Mouse (Mus musculus): ENCODE measurements around the gene Nt5c3b. TPM values are rescaled to one million over a fixed set of nuclear protein-coding genes. Genes with fewer than 3 reads are reported as not detected.

Nt5c3b gene
- polyA plus RNA-seq, 1 experiment from 2014 or later, result 121 TPM

DNA sequence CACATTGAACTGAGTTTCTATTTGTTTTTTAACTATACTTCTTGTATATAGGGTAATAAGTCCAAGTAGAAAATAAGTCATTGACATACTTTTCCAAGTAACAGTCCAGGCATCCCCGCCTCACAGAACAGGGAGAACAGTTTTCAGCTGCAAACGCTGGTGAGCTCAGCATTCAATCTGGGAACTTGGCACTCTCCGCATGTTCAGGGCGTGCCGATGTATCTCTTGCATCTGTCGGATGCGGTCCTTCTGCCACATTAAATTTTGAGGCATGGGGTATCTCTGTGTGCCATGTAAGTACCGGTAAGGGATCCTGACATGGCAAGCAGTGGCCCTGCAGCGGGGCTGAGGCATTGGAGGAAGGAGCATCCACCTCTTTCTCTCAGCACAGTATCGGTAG lies 21.1 kb upstream of the Nt5c3b start:
- 0 out of 2 replicates have a peak, but pooled peaks cover 4% of the 10 kb centered on the region for H3K4me1 ChIP-seq
- no peak overlapping the region for H3K4me2 ChIP-seq
- H3K4me3 ChIP-seq (replicated peaks), result no peak overlapping the region
- no peaks in the 10 kb centered on the region for H3K27me3 ChIP-seq
- no peak overlapping the region for H3K9ac ChIP-seq
- no peak for ATAC-seq (replicated peaks; ENCODE audit: low FRiP score)
- peaks cover 51% of the 10 kb centered on the region for H3K36me3 ChIP-seq
- WGBS, result 91% methylated on average over 10 of the region's 10 CpGs
- no peak overlapping the region for H3K27ac ChIP-seq
- H3K9me3 ChIP-seq (replicated peaks), result no peaks in the 10 kb centered on the region

- H3K4me2 ChIP-seq, result no peak overlapping the region
- H3K27me3 ChIP-seq, result no peaks in the 10 kb centered on the region
- H3K9me3 ChIP-seq (replicated peaks), result no peaks in the 10 kb centered on the region
- H3K4me1 ChIP-seq, result no peaks in the 10 kb centered on the region
- WGBS, result 85% methylated on average over 5 of the region's 5 CpGs
- ATAC-seq (replicated peaks; ENCODE audit: low FRiP score), result no peak
- no peak overlapping the region for H3K9ac ChIP-seq
- peaks cover 43% of the 10 kb centered on the region for H3K36me3 ChIP-seq
- H3K27ac ChIP-seq, result no peak overlapping the region
- no peak overlapping the region for H3K4me3 ChIP-seq (replicated peaks)
Measured at GRCm38 (mm10) chr11:100457711-100458110, 16.1 kb upstream of the Nt5c3b start.

- Histone ChIP-seq H3K4me1 (no peaks in the 10 kb centered on the region), H3K9me3 (replicated peaks) (no peaks in the 10 kb centered on the region), H3K4me2 (no peak overlapping the region), H3K27ac (no peak overlapping the region), H3K27me3 (no peaks in the 10 kb centered on the region), H3K4me3 (replicated peaks) (no peak overlapping the region), H3K9ac (no peak overlapping the region), H3K36me3 (peaks cover 38% of the 10 kb centered on the region)
- WGBS, result 65% methylated on average over 4 of the region's 4 CpGs
- ATAC-seq (replicated peaks; ENCODE audit: low FRiP score), result no peak
Measured at GRCm38 (mm10) chr11:100457247-100457646, 15.6 kb upstream of the Nt5c3b start.

- H3K4me3 ChIP-seq (replicated peaks), result no peak overlapping the region
- no peak overlapping the region for H3K27ac ChIP-seq
- H3K4me2 ChIP-seq, result no peak overlapping the region
- peaks cover 35% of the 10 kb centered on the region for H3K4me1 ChIP-seq
- WGBS, result 77% methylated on average over 6 of the region's 6 CpGs
- no peaks in the 10 kb centered on the region for H3K27me3 ChIP-seq
- H3K9ac ChIP-seq, result no peak overlapping the region
- H3K36me3 ChIP-seq, result peaks cover 21% of the 10 kb centered on the region
- no peaks in the 10 kb centered on the region for H3K9me3 ChIP-seq (replicated peaks)
- no peak for ATAC-seq (replicated peaks; ENCODE audit: low FRiP score)
Measured at GRCm38 (mm10) chr11:100442625-100443024, 1.0 kb upstream of the Nt5c3b start.

GRCm38 (mm10) chr11:100440691-100441522 lies 701 bp downstream of the Nt5c3b start:
- peak overlapping the region; percentile 88 for H3K4me3 ChIP-seq (replicated peaks)
- H3K4me2 ChIP-seq, result peak overlapping the region; percentile 84
- H3K9me3 ChIP-seq (replicated peaks), result no peaks in the 10 kb centered on the region
- H3K9ac ChIP-seq, result peak overlapping the region; percentile 89
- ATAC-seq (replicated peaks; ENCODE audit: low FRiP score), result peak; percentile 95
- WGBS, result 1% methylated on average over 52 of the region's 52 CpGs
- no peaks in the 10 kb centered on the region for H3K27me3 ChIP-seq
- peak overlapping the region; percentile 52 for H3K27ac ChIP-seq
- H3K36me3 ChIP-seq, result peaks cover 37% of the 10 kb centered on the region
- H3K4me1 ChIP-seq, result peaks cover 37% of the 10 kb centered on the region

GRCm38 (mm10) chr11:100437901-100438300 lies 3.7 kb downstream of the Nt5c3b start:
- Histone ChIP-seq H3K27ac (no peak overlapping the region), H3K4me3 (replicated peaks) (no peak overlapping the region), H3K27me3 (no peaks in the 10 kb centered on the region), H3K36me3 (peaks cover 61% of the 10 kb centered on the region), H3K9me3 (replicated peaks) (no peaks in the 10 kb centered on the region), H3K9ac (no peak overlapping the region), H3K4me2 (no peak overlapping the region), H3K4me1 (peaks cover 37% of the 10 kb centered on the region)
- no peak for ATAC-seq (replicated peaks; ENCODE audit: low FRiP score)
- 58% methylated on average over 1 of the region's 1 CpGs for WGBS

- 74% methylated on average over 9 of the region's 9 CpGs for WGBS
- peaks cover 80% of the 10 kb centered on the region for H3K36me3 ChIP-seq
Measured at GRCm38 (mm10) chr11:100435678-100436246, 5.8 kb downstream of the Nt5c3b start.

GRCm38 (mm10) chr11:100432002-100432401 lies 9.6 kb downstream of the Nt5c3b start:
- Histone ChIP-seq H3K4me3 (replicated peaks) (no peak overlapping the region), H3K27me3 (no peaks in the 10 kb centered on the region), H3K36me3 (peaks cover 74% of the 10 kb centered on the region), H3K9me3 (replicated peaks) (no peaks in the 10 kb centered on the region), H3K27ac (no peak overlapping the region), H3K4me2 (no peak overlapping the region), H3K9ac (no peak overlapping the region), H3K4me1 (no peaks in the 10 kb centered on the region)
- 94% methylated on average over 5 of the region's 5 CpGs for WGBS
- no peak for ATAC-seq (replicated peaks; ENCODE audit: low FRiP score)

More at GRCm38 (mm10) chr11:100435678-100436246, 5.8 kb downstream of the Nt5c3b start:
- Histone ChIP-seq H3K27me3 (no peaks in the 10 kb centered on the region), H3K9me3 (replicated peaks) (no peaks in the 10 kb centered on the region), H3K9ac (no peak overlapping the region), H3K27ac (no peak overlapping the region), H3K4me1 (peaks cover 28% of the 10 kb centered on the region), H3K4me3 (replicated peaks) (no peak overlapping the region), H3K4me2 (no peak overlapping the region)
- no peak for ATAC-seq (replicated peaks; ENCODE audit: low FRiP score)

DNA sequence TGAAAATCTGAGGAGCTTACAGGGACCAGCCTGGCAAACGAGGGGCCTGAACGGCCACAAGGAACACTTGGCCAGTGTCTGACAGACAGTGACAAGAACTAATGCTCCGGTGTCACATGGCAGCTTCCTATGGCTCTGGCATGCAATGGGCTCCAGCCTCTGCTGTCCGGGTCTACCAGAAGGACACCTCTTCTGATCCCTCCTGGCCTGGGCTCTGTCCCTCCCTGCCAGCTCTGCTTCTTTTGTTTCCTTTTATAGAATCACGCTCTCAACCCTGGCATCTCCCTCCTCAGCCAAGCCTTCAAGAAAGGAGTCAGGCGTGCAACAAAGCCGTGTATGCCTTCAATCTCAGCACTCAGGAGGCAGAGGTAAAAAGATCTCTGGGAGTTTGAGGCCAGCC lies 11.6 kb downstream of the Nt5c3b start:
- 91% methylated on average over 7 of the region's 7 CpGs for WGBS
- no peaks in the 10 kb centered on the region for H3K4me1 ChIP-seq
- peaks cover 64% of the 10 kb centered on the region for H3K36me3 ChIP-seq
- H3K4me3 ChIP-seq (replicated peaks), result no peak overlapping the region
- ATAC-seq (replicated peaks; ENCODE audit: low FRiP score), result no peak
- H3K27ac ChIP-seq, result no peak overlapping the region
- H3K9me3 ChIP-seq (replicated peaks), result no peaks in the 10 kb centered on the region
- no peak overlapping the region for H3K9ac ChIP-seq
- H3K27me3 ChIP-seq, result no peaks in the 10 kb centered on the region
- no peak overlapping the region for H3K4me2 ChIP-seq

- Histone ChIP-seq H3K9ac (no peak overlapping the region), H3K4me3 (replicated peaks) (no peak overlapping the region), H3K4me2 (no peak overlapping the region), H3K27ac (no peak overlapping the region), H3K9me3 (replicated peaks) (no peaks in the 10 kb centered on the region), H3K27me3 (no peaks in the 10 kb centered on the region), H3K36me3 (peaks cover 67% of the 10 kb centered on the region), H3K4me1 (no peaks in the 10 kb centered on the region)
- 50% methylated on average over 9 of the region's 9 CpGs for WGBS
- no peak for ATAC-seq (replicated peaks; ENCODE audit: low FRiP score)
Measured at GRCm38 (mm10) chr11:100428612-100429199, 12.9 kb downstream of the Nt5c3b start.

DNA sequence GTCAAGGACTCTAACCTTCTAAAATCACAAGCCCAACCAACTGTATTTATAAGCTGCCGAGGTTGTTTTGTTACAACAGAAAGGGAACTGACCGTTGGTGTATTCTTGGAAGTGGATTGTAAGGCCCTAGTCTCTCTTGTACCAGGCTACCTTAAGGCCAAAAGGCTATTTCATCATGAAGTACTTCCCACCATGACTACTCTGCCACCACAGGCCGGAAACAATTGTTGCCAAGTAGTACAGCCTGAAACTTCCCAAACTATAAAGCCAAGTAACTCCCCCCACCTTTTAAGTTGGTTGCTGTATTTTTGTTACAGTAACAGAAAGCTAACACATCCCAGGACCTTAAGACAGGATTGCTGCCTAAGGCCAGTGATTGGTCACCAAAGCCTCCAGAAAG lies 14.8 kb downstream of the Nt5c3b start:
- H3K36me3 ChIP-seq, result peaks cover 69% of the 10 kb centered on the region
- H3K4me1 ChIP-seq, result peaks cover 7% of the 10 kb centered on the region
- no peak overlapping the region for H3K27ac ChIP-seq
- H3K4me2 ChIP-seq, result no peak overlapping the region
- H3K4me3 ChIP-seq (replicated peaks), result no peak overlapping the region
- H3K27me3 ChIP-seq, result no peaks in the 10 kb centered on the region
- H3K9ac ChIP-seq, result no peak overlapping the region
- ATAC-seq (replicated peaks; ENCODE audit: low FRiP score), result no peak
- no peaks in the 10 kb centered on the region for H3K9me3 ChIP-seq (replicated peaks)
- 83% methylated on average over 3 of the region's 3 CpGs for WGBS

- H3K4me2 ChIP-seq, result no peak overlapping the region
- H3K4me3 ChIP-seq (replicated peaks), result no peak overlapping the region
- H3K4me1 ChIP-seq, result peaks cover 17% of the 10 kb centered on the region
- no peak overlapping the region for H3K27ac ChIP-seq
- WGBS, result 18% methylated on average over 7 of the region's 7 CpGs
- H3K9me3 ChIP-seq (replicated peaks), result no peaks in the 10 kb centered on the region
- no peaks in the 10 kb centered on the region for H3K27me3 ChIP-seq
- peaks cover 70% of the 10 kb centered on the region for H3K36me3 ChIP-seq
- peak; percentile 30; the same call in 1 of the 2 replicates for ATAC-seq (replicated peaks; ENCODE audit: low FRiP score)
- no peak overlapping the region for H3K9ac ChIP-seq
Measured at GRCm38 (mm10) chr11:100425851-100426250, 15.8 kb downstream of the Nt5c3b start.

Data from kidney, embryonic 15.5 days (tissue).